Mouse (Mus musculus): ENCODE results near the gene Focad.

Focad gene

DNA sequence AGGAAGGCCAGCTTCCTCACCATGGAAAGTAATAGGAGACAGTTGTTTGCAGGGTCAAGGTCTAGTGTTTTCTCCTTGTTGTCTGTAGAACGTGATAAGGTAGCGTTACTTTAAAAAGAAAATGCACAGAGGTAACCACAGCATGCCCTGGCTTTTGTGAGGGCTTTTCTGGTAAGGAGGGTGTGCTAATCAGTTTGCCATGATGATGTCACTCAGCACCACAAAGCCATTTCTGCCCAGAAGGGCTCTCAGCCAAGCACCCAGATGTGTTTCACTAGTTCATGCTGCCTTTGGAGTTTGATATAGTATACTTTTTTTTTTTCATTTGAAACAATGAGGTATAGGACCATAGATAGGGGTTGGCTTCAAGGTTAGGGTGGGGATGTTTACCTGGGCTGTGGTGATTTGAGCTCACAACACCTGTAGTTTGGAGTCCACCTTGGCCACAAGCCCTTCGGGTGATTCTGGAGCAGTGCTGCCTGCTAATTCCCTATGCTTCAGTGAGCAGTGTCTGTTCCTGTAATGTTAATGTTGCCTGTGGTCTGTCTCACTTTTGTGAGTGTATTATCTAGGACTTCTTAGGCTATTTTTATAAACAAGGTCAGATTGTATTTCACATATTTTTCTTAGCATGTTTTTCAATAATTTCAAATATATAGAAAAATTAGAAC is 61.2 kb downstream of the Focad start:
- DNase-seq (ENCODE audit: low spot score): no peak

DNA sequence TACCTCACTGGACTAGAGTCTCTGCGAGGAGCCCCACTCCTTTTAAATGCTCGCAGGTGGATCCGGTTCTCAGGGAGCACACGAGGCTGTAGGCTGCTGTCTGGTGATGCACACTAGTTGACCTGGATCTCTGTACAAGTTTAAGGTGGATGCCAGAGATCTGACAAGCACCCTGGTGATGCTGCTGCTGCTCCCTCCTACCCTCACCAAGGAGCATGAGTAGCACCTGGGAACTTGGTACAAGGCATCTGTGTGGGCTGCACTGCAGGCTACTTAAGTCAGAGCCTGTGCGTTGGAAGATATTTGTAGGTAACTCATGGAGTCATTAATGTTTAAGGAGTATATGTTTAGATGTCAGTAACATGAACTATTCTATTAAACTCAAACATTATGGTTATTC is 62.5 kb downstream of the Focad start:
- no peak for DNase-seq (ENCODE audit: low spot score)

- DNase-seq (ENCODE audit: low spot score): no peak
These were observed 63.2 kb downstream of the Focad start for GRCm38 (mm10) chr4:88157644-88158043.

DNA sequence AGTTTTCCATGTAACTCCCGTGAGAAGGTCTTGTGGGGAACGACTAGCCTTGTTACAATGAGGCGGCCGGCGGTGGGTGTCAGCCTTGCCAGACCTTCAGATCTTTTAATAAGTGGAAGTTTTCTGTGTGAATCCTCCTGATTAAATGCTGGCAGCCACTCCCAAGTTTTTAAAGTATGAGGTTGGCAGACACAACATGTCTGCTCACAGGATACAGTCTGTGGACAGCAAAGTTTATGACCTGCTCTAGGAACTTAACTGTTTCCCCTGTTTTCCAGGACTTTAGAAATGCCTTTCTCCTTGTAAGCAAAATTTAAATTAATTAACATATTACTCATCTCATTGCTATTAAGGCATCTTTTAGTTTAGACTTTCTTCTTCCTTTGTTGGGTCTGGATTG is 64.8 kb downstream of the Focad start:
- no peak for DNase-seq (ENCODE audit: low spot score)

GRCm38 (mm10) chr4:88159700-88160099 is 65.3 kb downstream of the Focad start:
- DNase-seq (ENCODE audit: low spot score): no peak

- DNase-seq (ENCODE audit: low spot score): no peak
These were observed 69.2 kb downstream of the Focad start for GRCm38 (mm10) chr4:88163511-88164247.

DNA sequence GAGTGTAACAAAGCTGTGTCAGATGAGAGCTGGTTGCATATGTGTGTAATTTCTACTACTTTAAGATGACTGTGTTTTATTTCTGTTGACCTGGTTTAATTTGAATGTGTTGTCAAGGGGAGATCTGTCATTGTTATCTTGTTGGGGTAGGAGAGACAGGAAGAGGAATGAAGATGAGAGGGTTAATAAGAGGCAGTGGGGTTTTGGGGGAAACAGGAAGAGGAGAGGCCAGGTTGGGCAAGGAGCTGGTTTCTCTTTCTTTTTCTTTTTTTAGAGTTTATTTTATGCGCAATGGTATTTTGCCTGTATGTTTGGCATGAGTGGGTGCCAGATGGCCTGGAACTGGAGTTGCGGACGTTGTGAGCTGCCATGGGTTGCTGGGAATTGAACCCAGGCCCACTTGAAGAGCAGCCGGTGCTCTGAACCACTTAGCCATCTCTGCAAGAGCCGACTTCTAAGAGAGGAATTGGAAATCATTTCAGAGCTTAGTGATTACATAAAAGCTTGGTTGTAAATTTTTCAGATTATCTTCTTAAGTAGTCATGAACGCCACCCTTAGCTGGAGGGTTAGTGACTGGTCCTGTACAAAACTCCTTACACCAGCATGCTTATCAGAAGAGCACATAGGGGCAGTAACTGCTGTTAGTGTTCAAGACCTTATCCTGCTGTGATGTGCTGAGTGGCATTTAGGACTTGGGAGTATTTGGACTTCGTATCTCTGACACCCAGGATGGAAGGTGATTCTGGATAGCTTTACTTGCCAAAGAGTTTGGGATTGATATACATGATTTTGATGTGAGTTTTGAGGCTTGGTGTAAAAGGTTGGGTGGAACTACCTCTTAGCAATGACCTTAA is 72.8 kb downstream of the Focad start:
- DNase-seq (ENCODE audit: low spot score): no peak

GRCm38 (mm10) chr4:88175058-88175974 is 80.9 kb downstream of the Focad start:
- no peak for DNase-seq (ENCODE audit: low spot score)

DNA sequence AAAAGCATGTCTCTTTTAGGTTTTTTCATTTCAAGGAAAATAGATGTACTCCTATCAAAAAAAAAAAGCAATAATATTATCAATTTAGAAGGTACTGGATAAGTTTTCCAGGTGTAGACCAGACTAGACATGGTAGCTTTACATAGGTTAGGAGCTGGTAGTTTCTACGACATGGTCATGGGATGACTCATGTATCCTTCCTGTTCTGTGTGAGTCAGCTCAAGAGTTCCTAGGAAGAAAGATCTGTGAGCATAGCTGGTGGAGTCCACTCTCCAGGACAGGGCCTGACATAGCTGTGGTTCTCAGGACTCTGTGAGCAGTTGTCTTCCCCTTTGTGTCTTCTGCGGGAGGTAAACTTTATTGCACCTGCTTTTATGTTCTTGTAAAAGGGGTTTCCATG is 84.9 kb downstream of the Focad start:
- no peak for DNase-seq (ENCODE audit: low spot score)

DNA sequence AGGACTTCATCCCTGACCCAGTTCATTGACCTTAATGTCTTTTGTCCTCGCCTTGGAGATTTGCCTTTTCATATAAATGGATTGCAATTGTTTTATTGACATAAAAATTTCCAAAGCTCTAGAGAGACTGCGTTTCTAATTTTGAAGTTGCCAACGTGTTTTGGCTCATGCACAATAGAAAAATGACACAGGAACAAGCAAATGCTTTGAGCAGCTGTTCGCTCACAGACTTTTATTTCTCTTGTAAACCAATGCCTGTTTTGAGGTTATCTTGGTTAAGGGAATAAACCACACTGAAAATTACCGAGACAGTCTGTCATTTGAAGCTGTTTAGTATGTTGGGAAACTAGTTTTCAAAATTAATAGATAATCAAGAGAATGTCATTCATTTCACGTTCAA is 89.9 kb downstream of the Focad start:
- DNase-seq (ENCODE audit: low spot score): no peak

DNA sequence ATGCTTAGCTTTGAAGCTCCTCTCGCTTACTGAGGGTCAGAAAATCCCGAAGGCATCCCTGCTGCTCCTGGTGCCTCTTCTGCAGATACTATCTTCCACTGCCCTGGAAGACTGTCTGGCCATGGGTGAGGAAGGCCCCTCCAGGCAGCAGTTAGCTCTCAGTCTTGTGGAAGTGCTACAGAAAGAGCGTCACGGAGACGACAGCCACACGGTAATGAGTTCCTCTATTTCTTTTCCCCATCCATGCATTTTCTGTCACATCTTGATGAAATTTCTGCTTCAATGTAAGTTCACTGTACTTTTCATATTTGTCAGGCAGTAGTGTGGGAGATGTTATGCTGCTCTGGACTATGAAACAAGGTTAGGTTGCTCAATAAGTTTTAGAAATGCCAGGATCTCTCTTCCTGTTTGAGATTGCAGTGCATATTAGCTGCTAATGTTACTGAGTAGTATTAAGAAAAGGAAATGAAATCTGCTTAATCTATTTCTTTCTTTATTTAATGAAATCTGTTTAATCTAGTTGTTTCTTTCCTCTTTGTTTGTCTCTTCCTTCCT is 91.5 kb downstream of the Focad start:
- no peak for DNase-seq (ENCODE audit: low spot score)

- no peak for DNase-seq (ENCODE audit: low spot score)
These were observed 93.2 kb downstream of the Focad start for GRCm38 (mm10) chr4:88187649-88188048.

DNA sequence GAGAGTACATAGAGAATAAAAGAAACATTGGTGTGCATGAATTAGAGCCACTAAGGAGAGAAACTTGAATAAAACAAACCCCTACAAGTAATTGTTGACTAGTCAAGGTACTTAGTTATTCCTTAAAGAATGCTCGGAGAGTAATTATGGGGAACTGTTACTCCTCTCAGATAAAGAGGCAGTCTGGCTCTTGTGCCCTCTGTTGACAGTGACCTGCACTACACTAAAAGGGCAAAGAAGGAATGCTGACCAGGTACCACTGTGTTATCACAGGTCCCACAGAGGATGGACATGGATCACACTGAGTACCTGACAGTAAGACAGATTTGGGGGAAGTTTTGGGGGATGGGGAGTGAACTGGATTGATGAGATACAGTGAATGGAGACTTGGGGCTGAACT is 95.1 kb downstream of the Focad start:
- DNase-seq (ENCODE audit: low spot score): no peak

DNA sequence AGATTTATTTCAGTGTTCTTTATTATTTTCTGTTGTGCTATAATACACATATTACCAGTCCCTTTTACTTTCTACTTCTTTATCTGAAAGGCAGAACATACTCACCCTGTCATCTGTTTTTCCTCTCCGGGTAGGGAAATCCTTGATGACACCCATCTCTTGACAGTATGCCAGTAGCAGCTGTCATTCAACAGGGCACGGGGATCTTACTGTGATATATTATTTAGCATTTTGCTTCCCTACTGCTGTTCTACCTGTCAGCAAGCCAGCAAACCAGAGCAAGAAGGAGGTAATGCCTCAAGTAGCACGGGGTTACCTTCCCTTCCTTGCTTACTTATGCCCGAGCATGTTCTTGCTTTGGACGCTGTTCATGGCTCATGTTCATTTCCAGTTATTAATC is 99.8 kb downstream of the Focad start:
- DNase-seq (ENCODE audit: low spot score): no peak

DNA sequence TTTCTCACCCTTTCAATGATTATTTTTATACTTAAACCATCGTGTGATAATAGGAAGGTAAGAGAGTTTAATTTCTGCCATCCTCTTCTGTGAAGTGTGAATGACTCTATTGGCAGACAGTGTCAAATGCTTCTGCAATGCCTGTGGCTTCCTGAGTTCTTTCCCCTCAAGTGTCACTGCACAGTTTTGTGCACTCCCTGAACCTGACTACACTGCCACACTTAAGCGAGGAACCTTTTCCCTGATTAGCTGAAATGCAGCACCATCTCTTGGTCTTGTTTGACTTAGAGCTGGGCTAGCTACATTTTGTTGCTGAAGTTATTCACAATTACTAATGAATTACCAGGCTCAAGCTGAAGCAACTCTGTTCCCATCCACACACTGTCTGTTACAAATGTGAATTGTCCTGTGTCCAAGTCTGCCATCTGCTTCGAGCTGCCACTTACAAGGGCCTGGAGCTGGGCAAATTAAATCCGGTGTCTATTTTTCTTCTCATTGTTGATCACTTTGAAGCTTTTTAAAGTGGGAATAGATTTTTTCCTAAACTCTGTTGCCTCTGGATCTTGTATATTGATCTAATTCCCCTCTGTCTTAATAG is 101.6 kb downstream of the Focad start:
- no peak for DNase-seq (ENCODE audit: low spot score)

DNA sequence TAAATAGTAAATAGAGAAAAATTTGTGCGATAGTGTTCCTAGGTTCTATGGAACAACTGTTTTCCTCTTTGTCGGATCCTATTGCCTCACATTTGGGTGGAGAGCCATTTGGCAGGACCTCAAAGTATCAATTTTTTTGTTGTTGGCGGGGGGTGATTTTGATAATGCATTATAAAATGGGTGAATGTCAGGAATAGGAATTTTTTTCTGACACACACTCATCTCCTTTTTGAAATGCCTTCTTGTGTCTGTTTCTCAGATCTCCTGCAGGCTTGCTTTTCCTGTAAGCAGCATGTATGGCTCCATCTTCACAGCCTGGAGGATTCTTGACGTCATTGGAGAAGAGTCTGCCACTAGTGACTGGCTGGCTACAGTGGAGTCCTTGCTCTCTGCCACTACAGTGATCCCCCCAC is 102.1 kb downstream of the Focad start:
- DNase-seq (ENCODE audit: low spot score): no peak

DNA sequence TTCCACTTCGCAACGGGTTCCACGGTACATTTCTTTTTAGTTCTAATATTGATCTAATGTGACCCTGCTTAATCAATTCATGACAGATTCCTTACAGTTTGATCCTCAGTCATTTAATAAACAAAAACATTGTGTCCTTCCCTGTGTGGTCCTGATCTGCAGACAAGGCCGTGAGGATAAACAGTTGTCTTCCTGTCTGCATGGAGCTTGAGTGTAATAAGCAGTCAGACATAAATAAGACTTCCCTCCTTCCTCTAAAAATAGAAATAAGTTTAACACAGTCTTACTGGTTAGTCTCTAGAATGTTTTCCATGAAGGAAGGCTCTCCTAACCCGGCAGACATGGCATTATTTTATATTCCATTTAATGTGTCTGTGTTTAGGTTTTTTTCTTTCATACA is 102.8 kb downstream of the Focad start:
- no peak for DNase-seq (ENCODE audit: low spot score)

- no peak for DNase-seq (ENCODE audit: low spot score)
These were observed 104.8 kb downstream of the Focad start for GRCm38 (mm10) chr4:88199186-88199585.

DNA sequence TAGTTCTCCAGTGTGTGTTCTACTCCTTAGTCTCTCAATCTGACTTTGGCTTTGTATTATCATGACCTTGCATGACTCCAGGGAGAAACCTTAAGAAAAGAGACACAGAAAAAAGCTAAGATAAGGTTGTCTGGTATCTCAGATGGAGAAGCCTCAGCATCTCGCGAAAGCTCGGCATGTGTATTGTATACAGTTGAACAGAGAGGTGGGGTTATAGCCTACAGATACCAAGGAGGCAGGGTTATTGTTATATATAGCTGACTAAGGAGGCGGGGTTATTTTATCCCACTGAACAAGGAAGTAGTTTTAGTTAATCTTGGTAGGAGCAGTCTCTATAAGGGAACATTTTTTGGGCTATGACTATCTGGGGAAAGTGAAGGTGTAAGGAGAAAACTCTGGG is 106.6 kb downstream of the Focad start:
- DNase-seq (ENCODE audit: low spot score): no peak

DNA sequence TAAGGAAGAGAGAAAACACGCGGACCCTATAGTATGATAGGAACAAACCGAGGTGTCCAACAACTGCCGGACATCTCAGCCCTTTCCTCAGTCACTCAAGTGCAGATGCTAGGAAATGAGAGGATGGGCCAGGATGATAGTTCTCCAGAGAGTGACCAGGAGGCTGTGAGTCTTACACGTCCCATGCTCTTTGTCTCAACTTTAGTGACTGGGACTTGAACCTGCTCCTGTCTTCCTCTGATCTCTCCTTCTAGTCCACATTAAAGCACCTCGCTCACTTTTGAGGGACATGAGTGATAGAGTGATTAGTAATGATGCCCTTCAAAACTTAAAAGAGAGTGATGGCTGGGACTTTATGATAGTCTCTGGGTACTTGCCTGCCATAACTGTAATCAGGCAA is 114.2 kb downstream of the Focad start:
- no peak for DNase-seq (ENCODE audit: low spot score)

- DNase-seq (ENCODE audit: low spot score): peak; percentile 36
These were observed 115.0 kb downstream of the Focad start for GRCm38 (mm10) chr4:88209351-88209814.

All from MN1 (cell line).